Mouse (Mus musculus) heart, adult 18-20 months (tissue): ENCODE results near the gene A830031A19Rik. TPM values are rescaled to one million over a fixed set of nuclear protein-coding genes. Genes with fewer than 3 reads are reported as not detected.

Experiments used
- DNase-seq, 2 experiments: peaks; one replicate each; pipeline ENCODE4 v3.0.0; 2021 to 2022; ENCODE audit warnings: mixed read lengths in 1 of 2
- total RNA-seq, 2 experiments: library from RNA; stranded (reverse); gene quantifications; 2 replicates each; pipeline ENCODE4 v1.2.3; 2021

Gene A830031A19Rik
- total RNA-seq, 2 experiments from 2014 or later = not detected

DNA sequence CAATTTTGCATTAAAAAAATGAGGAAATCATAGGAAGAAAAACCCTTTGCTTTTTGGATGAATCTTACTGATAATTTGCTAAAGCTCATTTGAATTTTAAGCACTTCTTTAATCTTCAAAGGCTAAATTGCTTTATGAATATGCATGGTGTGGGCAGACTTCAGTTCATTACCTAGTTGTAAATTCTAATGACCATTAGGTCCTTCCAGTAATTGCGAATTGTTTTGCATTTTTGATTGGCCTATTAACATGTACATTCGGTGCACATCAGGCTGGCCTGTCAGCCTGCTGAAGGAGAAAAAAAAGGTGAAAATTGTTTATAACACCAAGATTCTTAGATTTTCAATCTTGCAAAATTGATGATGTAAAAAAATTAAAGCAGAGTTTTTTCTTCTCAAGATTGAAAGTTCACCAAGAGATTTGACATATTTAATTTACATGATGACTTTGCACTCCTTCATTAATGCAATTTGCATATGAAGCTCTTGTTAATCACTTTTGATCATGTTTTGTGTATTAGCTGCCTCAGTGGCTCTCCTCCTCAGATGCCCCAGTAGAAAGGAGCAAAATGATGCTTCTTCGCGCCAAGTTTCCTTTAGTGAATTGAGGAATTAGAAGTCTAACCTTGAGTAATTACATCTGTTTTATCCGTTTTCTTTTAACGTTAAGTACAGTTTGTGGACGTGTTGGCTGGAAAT is 21.0 kb upstream of the A830031A19Rik start:
- no peak for DNase-seq

DNA sequence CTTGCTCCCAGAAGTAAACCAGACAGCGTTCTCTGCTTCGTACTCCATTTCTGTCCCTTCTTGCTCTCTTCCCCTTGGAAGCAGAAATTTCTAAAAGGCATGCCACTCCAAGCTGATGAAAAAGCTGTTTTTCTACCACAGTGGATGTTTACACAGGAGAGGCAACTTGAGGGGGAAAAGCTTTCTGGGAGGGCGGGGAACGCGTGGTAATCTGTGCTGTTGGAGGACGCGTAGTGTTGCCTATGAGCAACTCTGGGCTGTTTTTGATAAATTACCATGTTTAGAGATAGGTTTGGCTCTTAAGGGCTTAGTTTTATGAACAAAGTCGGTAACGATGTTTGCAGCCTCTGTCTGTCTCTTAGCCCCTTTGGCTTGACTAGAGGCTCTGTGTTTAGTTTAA is 20.4 kb upstream of the A830031A19Rik start:
- DNase-seq = no peak

DNA sequence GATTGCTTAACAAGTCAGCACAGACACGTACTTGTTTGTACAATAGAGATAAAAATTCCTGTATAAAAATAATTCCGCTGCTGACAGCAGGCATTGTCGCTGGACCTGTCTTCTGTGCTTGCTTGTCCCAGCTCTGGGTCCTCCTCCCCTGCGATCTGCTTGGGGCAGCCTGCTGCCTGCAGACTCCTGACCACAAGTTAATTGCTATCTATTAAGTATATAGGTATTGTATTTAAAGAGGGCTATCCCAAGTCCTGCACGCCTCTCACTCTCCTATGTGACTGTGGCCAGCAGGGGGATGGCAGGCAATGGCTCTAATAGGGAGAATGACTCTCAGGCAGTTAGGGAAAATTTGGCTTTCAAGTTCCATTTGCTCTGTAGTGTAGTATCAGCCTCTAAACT is 19.2 kb upstream of the A830031A19Rik start:
- DNase-seq = no peak

GRCm38 (mm10) chr11:24092618-24093017 is 17.8 kb upstream of the A830031A19Rik start:
- DNase-seq = no peak

GRCm38 (mm10) chr11:24091393-24092080 is 16.7 kb upstream of the A830031A19Rik start:
- DNase-seq = no peak

- DNase-seq = no peak
These were observed 15.6 kb upstream of the A830031A19Rik start for GRCm38 (mm10) chr11:24090443-24090842.

GRCm38 (mm10) chr11:24087069-24087468 is 12.2 kb upstream of the A830031A19Rik start:
- DNase-seq = no peak

DNA sequence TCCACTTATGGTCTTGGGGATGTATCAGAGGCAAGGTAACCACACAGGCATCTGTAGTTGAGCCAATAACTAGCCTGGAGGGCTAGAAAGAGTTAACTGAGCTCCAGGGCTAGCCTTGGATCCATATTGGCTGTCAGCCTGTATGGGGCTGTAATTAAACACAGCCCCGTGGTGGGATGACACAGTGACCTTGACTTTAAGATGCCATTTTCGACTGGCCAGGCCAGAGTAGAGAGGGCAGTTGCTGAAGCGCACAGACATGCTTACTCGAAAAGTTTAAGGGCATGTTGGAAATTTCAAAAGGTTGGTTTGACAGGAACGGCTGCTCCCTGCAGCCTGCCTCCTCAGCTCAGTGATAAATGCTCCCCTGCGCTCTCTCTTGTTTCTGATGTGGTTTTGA is 11.1 kb upstream of the A830031A19Rik start:
- no peak for DNase-seq

DNA sequence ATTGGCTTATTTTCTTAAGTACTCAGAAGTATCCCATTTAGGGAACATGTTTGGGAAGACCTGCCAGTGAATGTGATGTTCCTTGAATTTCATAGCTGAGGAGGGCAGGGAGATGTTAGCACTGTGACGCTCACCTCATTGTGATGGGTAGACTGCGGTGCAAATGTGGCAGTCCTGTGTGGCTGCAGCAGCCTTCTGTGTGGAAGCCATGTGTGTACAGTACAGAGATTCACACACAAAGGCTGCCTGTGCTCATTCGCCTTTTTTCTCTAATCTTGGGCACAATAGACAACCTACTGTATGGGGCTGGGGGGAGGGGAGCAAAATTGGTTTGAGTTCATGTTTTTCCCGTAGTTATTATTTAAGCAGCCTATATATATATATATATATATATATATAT is 9.7 kb upstream of the A830031A19Rik start:
- DNase-seq = no peak

DNA sequence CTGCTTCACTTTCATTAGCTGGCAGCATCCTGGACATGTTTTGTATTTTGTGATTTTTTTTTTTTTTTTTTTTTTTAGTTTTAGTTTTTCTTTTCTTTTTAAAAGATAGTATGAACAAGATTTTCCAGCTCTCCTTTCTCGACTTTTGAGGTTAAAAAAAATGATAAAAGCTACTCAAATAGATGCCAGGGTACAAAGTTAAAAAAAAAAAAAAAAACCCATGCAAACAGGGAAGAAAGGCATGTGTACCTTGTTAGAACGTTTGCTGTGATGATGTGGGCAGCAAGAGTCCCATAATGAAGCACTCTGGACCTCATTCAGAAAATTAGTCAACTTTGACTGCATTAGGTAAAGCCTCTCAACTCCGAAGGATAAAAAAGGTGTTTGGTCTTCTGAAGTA is 9.2 kb upstream of the A830031A19Rik start:
- DNase-seq = no peak

DNA sequence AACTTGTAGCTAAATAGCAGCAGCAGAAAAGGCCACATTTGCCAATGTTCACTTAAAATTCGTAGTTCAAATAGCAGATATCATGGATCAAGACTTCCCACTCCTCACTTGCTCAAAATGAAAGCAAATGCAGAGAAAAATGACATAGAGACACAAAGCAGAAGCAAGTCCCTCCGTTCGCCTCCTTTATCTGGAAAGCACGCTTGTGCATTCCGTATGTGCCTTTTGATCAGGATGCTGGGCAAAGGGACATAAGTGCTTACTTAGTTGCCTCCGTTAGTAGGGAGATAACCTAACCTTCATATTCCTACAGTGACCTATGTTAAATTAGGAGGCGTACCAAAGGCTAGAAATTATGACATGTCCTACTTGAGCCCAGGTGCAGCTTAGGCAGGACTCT is 8.6 kb upstream of the A830031A19Rik start:
- DNase-seq = no peak

DNA sequence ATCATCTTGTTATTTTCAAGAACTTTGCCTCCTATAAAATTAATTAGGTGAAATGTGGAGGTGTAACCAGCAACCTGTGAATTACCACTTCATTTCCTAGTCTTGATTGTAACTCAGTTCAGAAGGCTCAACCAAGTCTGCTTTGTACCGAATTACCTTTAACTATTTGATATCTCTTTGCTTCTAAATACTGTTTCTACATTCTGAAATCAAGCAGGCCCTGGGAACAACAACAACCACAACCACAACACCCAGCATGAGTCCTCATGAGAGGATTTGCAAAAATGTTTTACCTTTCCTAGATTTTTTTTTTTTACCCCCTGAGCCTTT is 8.2 kb upstream of the A830031A19Rik start:
- no peak for DNase-seq

DNA sequence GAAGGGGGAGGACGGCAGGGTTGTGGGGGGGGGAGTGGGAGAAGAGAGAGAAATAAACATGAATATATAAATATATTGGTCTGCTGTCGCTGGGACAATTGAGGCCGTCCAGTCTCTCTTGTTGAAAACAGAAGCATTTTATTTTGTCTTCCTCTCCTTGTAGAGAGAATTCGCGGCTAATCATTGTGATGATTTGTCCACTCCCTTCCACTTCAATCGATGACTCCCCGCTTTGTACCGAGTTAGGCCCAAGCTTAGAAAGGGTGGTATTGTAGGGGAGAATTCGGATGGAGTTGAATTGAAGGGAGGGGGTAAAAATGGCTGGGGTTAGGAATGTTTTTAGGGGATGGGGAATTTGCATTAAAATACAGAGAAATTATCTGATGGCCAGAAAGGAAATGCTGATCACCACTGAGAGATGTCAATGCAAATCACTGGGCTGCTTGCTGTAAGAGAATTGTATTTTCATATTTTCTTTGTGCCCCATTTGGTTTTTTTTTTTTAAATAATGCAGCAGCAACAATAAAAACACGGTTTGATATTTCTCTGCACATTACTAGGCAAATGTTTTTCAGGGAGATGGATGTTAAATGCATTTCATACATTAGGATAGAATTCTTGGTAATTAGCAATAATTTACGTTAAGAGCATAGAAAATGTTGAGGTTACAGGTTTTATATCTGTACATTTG is 7.7 kb upstream of the A830031A19Rik start:
- DNase-seq = no peak

DNA sequence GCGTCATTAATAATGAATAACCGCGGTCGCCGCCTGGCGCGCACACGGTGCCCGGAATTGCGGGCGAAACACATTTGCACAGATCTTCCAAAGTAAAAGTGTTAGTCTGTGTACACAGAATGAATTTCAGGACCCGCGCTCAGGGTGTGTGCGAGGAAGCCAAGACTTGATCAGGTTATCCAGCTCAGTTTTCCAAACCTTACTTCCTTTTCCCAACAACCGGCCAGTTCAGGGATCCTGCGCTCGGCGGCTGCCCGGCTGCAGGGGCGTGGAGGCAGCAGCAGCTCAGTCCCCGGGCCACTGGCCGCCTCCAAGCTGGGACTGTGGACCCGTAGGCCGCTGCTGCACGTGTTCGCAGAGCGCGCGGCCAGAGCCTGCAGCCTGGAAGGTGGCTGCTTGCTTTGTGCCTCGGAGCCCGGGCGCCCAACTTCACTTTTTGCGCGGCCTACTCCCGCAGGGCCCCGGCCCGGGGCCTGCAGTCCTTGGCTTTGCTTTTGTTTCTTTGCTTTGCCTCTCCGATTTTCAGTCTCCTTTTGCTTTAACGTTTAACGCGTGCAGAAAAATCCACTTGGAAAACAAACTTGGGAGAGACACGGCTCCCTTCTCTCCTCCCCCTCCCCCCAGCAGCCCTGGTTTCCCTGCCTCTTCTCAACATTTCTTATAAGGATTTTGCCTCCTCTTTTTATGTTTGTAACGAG is 7.0 kb upstream of the A830031A19Rik start:
- DNase-seq = peak; percentile 15 to 44

DNA sequence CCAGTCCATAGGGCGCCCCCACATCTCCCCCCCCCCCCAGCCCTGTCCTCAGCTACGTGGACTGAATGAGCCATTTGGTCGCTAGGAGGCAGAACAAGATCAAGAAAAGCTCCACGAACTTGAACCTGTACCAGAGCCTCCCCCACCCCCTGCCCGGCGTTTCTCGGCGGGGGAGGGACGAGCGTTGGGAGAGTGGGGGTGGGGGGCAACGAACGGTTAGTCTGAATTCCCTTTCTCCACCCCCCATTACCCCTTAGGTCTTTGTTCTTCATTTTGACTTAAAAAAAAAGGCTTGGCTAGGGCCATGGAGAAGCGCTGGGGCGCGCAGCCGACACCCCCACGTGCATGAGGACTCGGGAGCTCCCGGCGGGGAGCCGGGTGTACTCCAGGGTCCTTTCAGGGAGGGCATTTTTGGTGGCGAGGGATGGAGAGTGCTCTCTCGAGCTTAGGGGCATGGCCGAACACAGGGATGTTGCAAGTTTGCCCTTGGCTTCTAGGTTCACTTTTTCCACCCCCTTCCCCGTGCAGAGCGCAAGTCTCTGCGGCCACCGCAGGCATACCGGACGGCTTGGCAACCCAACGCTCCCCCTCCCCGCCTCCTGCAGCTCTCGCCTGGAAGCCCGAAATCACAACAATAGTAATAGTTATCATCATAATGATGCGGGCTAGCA is 6.3 kb upstream of the A830031A19Rik start:
- DNase-seq = peak; percentile 52 to 68

GRCm38 (mm10) chr11:24080541-24080940 is 5.7 kb upstream of the A830031A19Rik start:
- peak in 1 of 2 experiments; percentile 46 for DNase-seq

- DNase-seq = peak; percentile 22 to 57
These were observed 4.8 kb upstream of the A830031A19Rik start for GRCm38 (mm10) chr11:24079392-24080391.

- peak; percentile 45 to 57 for DNase-seq
These were observed 4.0 kb upstream of the A830031A19Rik start for GRCm38 (mm10) chr11:24078706-24079316.

DNA sequence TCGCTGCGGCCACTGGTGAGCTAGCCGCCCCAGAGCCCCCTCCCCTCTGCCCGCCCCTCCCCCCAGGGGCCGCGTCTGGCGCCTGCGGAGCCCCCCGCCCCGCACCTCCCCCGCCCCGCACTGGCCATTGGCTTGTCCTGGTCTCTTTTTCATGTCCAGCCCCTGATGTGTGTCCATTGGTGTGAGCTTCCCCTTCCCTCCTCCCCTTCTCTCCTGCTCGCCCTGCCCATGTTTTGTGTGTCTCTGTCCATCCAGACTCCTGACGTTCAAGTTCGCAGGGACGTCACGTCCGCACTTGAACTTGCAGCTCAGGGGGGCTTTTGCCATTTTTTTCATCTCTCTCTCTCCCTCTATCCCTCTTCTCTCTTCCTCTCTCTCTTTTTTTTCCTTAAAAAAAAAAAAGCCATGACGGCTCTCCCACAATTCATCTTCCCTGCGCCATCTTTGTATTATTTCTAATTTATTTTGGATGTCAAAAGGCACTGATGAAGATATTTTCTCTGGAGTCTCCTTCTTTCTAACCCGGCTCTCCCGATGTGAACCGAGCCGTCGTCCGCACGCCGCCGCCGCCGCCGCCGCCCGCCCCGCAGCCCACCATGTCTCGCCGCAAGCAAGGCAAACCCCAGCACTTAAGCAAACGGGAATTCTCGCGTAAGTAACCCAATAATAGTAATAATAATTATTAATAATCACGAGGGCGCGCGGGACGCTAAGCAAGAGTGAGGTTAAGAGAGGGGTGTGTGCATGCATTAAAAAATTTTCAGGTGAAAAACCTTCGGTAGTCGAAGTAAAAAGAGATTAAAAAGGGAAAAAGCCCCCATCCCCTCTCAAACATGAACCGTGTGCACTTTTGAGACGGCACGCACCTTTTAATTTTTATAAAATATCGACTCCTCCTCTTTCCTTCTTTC is 3.2 kb upstream of the A830031A19Rik start, which contains the start of gene Bcl11a:
TSS of gene Bcl11a (plus strand) at position 262 of the 911 bp plus-strand sequence.
- DNase-seq = peak; percentile 57 to 58
